Mouse (Mus musculus) urinary bladder, adult 18-20 months (tissue): ENCODE measurements around the gene Sec14l1.

ENCODE experiments used
- DNase-seq, 2 experiments: peaks; one replicate each; pipeline ENCODE4 v3.0.0; 2022; ENCODE audit warnings: low spot score in 2 of 2, mixed read lengths in 2 of 2

Gene Sec14l1

GRCm38 (mm10) chr11:117129473-117129872 is 14.5 kb downstream of the Sec14l1 start:
- no peak for DNase-seq

DNA sequence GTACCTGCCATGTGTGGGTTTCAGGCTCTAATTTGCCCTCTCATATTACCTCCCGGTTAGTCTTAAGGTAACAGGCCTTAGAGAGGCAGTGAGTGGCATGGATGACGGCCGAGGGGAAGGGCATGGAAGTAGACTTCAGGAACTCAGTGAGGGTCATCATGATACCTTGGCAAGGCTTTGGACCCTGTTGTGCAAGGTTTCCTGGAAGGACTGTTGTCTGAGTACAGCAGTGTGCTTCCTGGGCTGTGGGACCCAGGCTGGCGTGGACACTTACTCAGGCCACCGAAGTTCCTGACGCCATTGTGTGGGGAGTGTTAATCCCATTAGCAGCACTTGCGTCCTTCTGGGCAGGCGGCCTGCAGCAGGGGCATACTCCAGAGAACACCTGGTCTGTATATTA is 15.1 kb downstream of the Sec14l1 start:
- no peak for DNase-seq

DNA sequence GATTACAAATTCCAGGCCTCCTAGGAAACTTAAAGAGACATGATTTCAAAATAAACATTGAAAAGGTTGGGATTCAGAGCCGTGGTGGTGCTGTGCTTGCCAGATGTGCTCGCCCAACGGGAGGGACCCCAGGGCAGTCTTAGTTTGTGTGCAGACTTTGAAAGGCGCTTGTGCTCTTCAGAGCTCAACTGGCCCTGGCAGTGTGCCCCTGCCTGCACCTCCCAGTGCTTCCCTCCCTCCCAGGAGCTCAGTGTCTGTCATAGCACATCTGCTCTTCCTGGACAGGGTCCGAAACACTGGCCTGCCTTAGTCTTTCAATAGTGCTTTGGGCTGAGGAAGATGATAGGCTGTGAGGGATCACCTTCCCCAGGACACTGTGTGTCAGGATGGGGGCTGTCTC is 15.9 kb downstream of the Sec14l1 start:
- no peak for DNase-seq

DNA sequence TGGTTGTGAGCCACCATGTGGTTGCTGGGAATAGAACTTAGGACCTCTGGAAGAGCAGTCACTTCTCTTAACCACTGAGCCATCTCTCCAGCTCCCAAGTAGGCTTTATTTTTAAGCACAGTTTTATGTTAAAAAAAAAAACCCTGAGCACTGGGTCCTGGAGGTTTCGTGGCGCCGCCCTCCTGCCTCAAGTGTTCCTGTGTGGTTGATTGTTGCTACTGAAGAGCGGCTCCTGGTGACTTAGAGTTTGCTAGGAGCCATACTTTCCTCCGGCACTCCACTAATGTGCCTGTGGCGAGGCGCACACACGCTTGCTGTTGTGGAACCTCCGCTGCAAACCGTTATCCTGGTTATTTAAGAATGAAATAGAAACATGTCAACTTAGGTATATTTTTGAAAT is 16.5 kb downstream of the Sec14l1 start:
- DNase-seq, result no peak

GRCm38 (mm10) chr11:117134776-117135387 is 19.9 kb downstream of the Sec14l1 start:
- DNase-seq, result no peak

- DNase-seq, result no peak
Observed at GRCm38 (mm10) chr11:117135457-117136290, 20.7 kb downstream of the Sec14l1 start.

- no peak for DNase-seq
Observed at GRCm38 (mm10) chr11:117136880-117137279, 21.9 kb downstream of the Sec14l1 start.

- DNase-seq, result no peak
Observed at GRCm38 (mm10) chr11:117138213-117138761, 23.3 kb downstream of the Sec14l1 start.

DNA sequence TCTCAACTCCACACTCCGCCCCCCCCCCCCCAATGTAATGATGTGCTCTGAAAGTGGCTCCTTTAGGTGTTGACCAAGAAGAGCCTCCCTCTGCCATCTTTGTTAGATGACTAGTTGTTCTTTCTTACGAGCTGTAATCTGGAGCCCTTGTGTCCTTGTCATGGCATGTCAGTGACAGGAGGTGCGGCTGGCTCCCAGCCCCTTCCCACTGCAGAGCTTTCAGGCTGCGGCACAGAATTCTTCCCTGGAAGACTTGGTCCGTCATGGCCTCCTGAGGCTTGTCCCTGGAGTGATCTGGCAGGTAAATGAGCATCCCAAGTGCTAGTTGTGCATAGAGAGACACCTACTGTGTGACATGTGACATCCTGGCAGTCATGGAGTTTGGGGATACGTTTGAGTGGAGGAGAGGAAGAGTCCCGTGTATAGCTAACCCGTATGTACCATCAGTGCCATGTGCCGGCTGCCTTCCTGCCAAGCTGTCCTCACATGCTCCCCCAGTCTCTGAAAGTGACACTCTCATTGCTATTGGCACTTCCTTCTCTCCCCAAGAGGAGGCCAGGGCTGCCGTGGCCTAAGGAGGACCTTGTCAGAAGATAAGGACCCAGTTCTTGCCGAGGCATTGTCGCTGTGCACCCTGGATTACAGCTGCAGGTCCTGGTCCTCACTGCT is 24.0 kb downstream of the Sec14l1 start:
- DNase-seq, result no peak

DNA sequence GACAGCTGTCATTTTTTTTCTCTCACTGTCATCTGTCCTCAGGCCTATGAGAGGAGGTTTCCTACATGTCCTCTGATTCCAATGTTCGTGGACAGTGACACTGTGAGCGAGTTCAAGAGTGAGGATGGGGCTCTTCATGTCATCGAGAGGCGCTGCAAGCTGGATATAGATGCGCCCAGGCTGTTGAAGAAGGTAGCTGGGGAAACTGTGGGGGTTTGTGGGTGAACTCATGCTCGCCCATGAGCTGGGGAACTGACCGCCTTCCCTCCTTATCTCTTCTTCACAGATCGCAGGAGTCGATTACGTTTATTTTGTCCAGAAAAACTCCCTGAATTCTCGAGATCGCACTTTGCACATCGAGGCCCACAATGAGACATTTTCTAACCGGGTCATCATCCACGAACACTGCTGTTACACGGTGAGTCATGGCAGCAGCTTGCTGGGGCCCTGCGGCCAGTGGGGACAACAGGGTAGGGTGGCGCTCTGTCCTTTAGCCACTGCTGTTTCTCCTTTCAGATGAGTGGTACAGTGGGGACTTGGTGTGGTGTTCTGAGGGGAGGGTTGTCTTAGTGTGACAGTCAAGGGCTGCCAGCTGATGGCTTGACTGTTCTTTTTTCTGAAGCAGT is 26.5 kb downstream of the Sec14l1 start:
- no peak for DNase-seq

DNA sequence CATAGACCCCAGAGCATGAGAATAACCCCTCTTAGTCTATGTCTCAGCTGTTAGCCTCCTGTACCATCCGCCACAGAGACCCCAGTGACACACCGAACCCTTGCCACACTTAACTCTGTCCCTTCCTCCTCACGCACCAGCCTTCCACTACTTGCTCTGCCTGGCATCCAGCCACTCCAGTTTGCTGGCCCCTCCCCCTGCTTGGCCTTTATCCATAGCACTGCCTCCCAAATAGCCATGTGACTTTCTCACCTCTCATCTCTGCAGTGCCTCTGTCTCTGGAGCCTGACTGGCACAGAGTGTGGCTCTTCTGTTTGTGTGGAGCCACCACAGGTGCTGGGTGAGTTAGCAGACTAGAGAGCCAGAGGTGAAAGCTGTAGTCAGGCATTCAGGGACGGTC is 27.5 kb downstream of the Sec14l1 start:
- no peak for DNase-seq

GRCm38 (mm10) chr11:117145451-117146117 is 30.6 kb downstream of the Sec14l1 start:
- DNase-seq, result no peak

GRCm38 (mm10) chr11:117146118-117146506 is 31.1 kb downstream of the Sec14l1 start:
- no peak for DNase-seq

DNA sequence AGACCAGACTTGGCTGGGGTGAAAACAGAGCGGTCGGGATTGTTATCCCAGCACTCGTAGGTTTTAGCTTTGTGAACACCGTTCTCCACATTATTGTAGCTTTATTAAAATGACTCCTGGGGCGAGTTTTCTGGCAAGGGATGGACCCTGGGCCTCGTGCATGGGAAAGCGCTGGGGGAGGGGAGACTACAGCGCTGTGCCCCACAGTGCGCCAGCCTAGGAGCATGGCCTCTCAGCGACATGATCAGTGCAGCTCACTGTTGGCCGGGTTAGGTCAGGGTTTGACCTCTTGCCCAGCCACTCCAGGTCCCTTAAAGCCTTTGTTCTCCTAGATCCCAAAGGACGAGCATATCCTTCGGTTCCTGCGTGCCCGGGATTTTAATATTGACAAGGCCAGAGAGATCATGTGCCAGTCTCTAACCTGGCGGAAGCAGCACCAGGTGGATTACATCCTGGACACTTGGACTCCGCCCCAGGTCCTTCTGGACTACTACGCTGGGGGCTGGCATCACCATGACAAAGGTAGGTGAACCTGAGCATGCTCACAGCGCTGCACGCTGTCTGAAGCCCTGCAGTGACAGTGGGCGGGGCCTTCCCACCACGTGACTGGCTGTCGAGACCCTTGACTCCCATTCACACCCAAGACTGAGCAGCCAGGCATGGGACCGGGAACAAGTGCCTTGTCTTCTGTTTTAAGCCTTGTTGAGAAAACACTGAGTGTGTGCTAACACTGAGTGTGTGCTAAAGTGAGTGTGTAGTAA is 32.0 kb downstream of the Sec14l1 start:
- DNase-seq, result no peak

GRCm38 (mm10) chr11:117148893-117149685 is 34.1 kb downstream of the Sec14l1 start:
- DNase-seq, result no peak

- DNase-seq, result no peak
Observed at GRCm38 (mm10) chr11:117150467-117150966, 35.5 kb downstream of the Sec14l1 start.

GRCm38 (mm10) chr11:117151461-117151860 is 36.5 kb downstream of the Sec14l1 start:
- DNase-seq, result no peak

- no peak for DNase-seq
Observed at GRCm38 (mm10) chr11:117152541-117152940, 37.6 kb downstream of the Sec14l1 start.

GRCm38 (mm10) chr11:117153553-117153952 is 38.6 kb downstream of the Sec14l1 start:
- no peak for DNase-seq
